Mouse (Mus musculus) embryonic facial prominence, embryonic 15.5 days (tissue): ENCODE results near the gene Srd5a2. TPM values are rescaled to one million over a fixed set of nuclear protein-coding genes. Genes with fewer than 3 reads are reported as not detected.

Experiments
- ATAC-seq: fragments of 200-750 bp; cut with Nextera tagmentation; 2 replicates; pipeline ENCODE4 v1.8.0; 2017; ENCODE audit warnings: low read depth, moderate TSS enrichment; ENCODE audit not compliant: insufficient number of reproducible peaks, low FRiP score, low TSS enrichment
- H3K27ac ChIP-seq: fragments of 300-500 bp; sonication (generic); replicated peaks from 2 replicates; pipeline ENCODE4 v1.5.1; 2015; ENCODE audit warnings: mild to moderate bottlenecking, inconsistent platforms
- H3K27me3 ChIP-seq: fragments of 300-500 bp; sonication (generic); 2 replicates; pipeline ENCODE4 v1.6.1; 2015; ENCODE audit warnings: inconsistent platforms
- H3K36me3 ChIP-seq: fragments of 300-500 bp; sonication (generic); 2 replicates; pipeline ENCODE4 v1.6.1; 2015; ENCODE audit warnings: mild to moderate bottlenecking, inconsistent platforms
- H3K4me1 ChIP-seq: fragments of 300-500 bp; sonication (generic); 2 replicates; pipeline ENCODE4 v1.6.1; 2015; ENCODE audit warnings: inconsistent platforms
- H3K4me2 ChIP-seq: fragments of 300-500 bp; sonication (generic); replicated peaks from 2 replicates; pipeline ENCODE4 v1.6.1; 2015; ENCODE audit warnings: mild to moderate bottlenecking, inconsistent platforms
- H3K4me3 ChIP-seq: fragments of 300-500 bp; sonication (generic); replicated peaks from 2 replicates; pipeline ENCODE4 v1.5.1; 2015; ENCODE audit warnings: mild to moderate bottlenecking, inconsistent platforms
- H3K9ac ChIP-seq: fragments of 300-500 bp; sonication (generic); 2 replicates; pipeline ENCODE4 v1.6.1; 2015; ENCODE audit warnings: inconsistent platforms
- H3K9me3 ChIP-seq: fragments of 300-500 bp; sonication (generic); replicated peaks from 2 replicates; pipeline ENCODE4 v1.6.1; 2016; ENCODE audit warnings: inconsistent platforms
- WGBS: fragments of 180-500 bp; shearing (Covaris S2); methylation state at CpG from one replicate; pipeline ENCODE4 v1.1.7; 2015; 5-methylcytosine and 5-hydroxymethylcytosine counted together
- polyA plus RNA-seq: library from polyadenylated mRNA; unstranded; fragments of >200 nt; fragmentation: Nextera tagmentation; extraction: Ambion mirVana; gene quantifications from 2 replicates; pipeline ENCODE4 v1.2.1, GENCODE M21; 2015

Gene Srd5a2
- polyA plus RNA-seq, 1 experiment from 2014 or later = not detected

DNA sequence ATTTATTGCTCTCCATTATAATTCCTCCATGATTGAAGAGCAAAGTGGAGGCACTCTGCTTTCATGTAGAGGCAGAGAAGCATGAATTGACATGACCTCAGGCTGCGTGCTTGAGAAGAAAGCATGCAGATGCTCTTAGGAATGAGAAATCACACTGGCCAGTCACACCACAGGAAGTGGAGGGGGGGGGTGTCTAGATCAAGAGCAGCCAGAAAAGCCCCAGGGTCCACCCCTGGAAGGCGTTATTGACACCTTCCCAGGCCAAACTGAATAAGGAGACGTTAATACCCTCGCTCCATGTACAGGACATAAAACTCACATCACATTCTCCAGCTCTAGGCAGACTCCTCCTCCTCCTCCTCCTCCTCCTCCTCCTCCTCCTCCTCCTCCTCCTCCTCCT lies 63.2 kb downstream of the Srd5a2 start:
- Histone ChIP-seq H3K4me1 (no peaks in the 10 kb centered on the region), H3K4me3 (no peak overlapping the region), H3K9ac (no peak overlapping the region), H3K27ac (no peak overlapping the region), H3K36me3 (no peaks in the 10 kb centered on the region), H3K9me3 (no peaks in the 10 kb centered on the region), H3K4me2 (no peak overlapping the region), H3K27me3 (no peaks in the 10 kb centered on the region)
- 15% methylated on average over 4 of the region's 4 CpGs for WGBS
- ATAC-seq = no peak

DNA sequence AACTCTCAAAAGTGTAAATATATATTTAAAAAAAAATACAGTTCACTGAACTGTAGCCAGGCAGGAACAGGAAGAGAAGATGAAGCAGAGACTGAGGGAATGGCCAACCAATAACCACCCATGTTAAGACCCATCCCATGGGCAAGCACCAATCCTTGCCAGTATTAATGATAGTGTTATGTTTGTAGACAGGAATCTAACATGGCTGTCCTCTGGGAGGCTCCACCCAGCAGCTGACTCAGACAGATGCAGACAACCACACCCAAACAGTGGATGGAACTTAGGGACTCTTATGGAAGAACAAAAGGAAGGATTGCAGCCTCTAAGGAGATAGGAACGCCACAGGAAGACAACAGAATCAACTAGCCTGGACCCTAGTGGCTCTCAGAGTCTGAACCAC lies 64.8 kb downstream of the Srd5a2 start:
- no peak overlapping the region for H3K4me3 ChIP-seq
- no peak for ATAC-seq
- no peaks in the 10 kb centered on the region for H3K27me3 ChIP-seq
- 83% methylated on average over 1 of the region's 1 CpGs for WGBS
- no peaks in the 10 kb centered on the region for H3K9me3 ChIP-seq
- no peak overlapping the region for H3K27ac ChIP-seq
- H3K9ac ChIP-seq = no peak overlapping the region
- H3K36me3 ChIP-seq = no peaks in the 10 kb centered on the region
- no peaks in the 10 kb centered on the region for H3K4me1 ChIP-seq
- no peak overlapping the region for H3K4me2 ChIP-seq

DNA sequence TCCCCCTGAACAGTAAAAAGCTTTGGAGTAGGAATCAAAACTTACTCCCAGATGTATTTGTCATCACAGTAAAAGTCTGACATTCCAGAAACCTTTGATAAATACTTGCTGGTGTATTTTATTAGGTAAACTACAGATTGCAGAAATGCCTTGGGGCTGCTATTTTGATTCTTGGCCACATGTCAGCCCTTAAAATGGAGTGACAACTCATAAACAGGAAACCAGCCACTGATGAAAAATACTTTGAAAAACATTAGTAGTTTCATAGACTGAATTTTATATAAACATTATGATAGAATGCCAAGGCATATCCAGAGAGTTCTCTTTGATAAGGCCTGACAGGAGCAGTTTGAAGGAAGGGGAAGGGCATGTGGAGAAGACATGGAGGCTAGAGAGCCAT lies 71.7 kb downstream of the Srd5a2 start:
- Histone ChIP-seq H3K4me2 (no peak overlapping the region), H3K4me3 (no peak overlapping the region), H3K4me1 (no peaks in the 10 kb centered on the region), H3K9ac (no peak overlapping the region), H3K27me3 (no peaks in the 10 kb centered on the region), H3K36me3 (no peaks in the 10 kb centered on the region), H3K9me3 (no peaks in the 10 kb centered on the region), H3K27ac (no peak overlapping the region)
- no peak for ATAC-seq

DNA sequence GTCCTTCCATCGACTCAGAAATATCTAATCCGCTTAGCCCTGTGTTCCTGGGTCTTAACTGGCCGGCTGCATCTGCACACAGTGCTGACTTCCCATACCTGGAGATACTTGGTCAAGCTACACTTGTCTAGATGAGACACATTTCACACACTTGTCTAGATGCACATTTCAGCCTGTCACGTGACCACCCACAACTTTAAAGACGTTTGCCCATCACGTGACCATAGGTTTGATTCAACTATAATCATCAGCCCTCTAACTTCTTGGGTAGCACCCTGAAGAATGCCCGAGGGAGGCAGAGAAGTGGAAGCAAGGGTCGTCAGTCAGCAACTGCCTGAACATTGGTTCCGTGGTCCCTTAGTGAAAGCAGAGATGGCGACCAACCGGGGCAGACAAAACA lies 75.1 kb downstream of the Srd5a2 start:
- Histone ChIP-seq H3K27ac (no peak overlapping the region), H3K27me3 (no peaks in the 10 kb centered on the region), H3K9me3 (no peaks in the 10 kb centered on the region), H3K9ac (no peak overlapping the region), H3K4me2 (no peak overlapping the region), H3K36me3 (no peaks in the 10 kb centered on the region), H3K4me1 (peaks cover 8% of the 10 kb centered on the region), H3K4me3 (no peak overlapping the region)
- ATAC-seq = no peak
- 83% methylated on average over 11 of the region's 11 CpGs for WGBS

DNA sequence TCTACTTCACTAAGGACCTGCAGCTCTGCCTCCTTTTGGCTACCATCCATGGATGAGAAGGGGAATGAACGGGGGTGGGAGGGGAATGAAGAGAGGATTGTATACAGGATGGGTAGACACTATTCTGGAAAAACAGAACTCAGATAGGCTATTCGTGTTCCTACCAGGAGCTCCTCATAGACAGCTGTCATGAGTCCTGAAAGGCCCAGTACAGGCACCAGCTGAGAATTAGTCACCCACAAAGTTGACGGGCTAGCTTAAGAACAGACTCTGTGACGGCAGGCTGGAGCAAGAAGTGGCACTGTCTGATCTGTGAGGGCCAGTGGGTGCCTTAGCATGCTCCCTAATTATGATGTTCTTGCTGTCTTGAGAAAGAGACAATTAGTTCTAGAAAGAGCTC lies 76.4 kb downstream of the Srd5a2 start:
- H3K27ac ChIP-seq = no peak overlapping the region

DNA sequence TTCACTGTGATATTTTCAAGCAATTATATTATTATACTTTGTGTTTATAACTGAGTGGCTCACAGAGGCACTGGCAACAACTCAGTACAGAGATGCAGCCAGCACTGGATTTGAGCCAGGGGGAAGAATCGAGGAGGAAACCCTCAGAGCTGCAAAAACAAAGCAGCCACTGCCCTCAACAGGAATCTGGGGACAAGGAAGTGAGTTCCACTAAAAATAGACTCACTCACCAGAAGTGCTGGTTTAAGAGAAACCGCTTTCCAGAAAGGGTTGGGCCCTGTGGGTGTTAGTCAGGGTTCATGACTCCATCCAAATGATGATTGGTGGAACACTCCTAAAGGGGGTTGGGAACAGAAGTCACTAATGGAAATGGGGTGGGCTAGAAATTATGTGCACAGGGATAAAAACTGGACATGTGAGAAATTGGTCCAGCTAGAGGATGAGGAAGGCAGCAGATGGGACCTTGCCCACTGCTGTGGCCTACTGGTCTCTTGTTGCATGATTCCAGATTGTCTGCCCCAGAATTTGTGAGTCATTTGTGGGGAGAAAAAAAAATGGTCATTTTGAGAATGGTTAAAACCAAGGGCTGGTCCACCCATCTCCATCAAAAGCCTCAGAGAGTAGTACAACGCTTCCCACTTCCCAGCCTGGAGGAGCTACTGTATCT lies 77.2 kb downstream of the Srd5a2 start:
- WGBS = 41% methylated on average over 3 of the region's 3 CpGs
- Histone ChIP-seq H3K4me3 (no peak overlapping the region), H3K36me3 (no peaks in the 10 kb centered on the region), H3K27ac (peak overlapping the region; percentile 44; the same call in 1 of the 2 replicates), H3K9ac (no peak overlapping the region), H3K27me3 (no peaks in the 10 kb centered on the region), H3K9me3 (no peaks in the 10 kb centered on the region), H3K4me2 (no peak overlapping the region), H3K4me1 (peaks cover 8% of the 10 kb centered on the region)
- ATAC-seq = peak; percentile 75

More for the DNA sequence above, 76.4 kb downstream of the Srd5a2 start:
- no peak overlapping the region for H3K9ac ChIP-seq
- H3K9me3 ChIP-seq = no peaks in the 10 kb centered on the region
- H3K4me2 ChIP-seq = no peak overlapping the region
- H3K4me3 ChIP-seq = no peak overlapping the region
- no peaks in the 10 kb centered on the region for H3K36me3 ChIP-seq
- peaks cover 8% of the 10 kb centered on the region for H3K4me1 ChIP-seq
- WGBS = 63% methylated on average over 4 of the region's 4 CpGs
- no peaks in the 10 kb centered on the region for H3K27me3 ChIP-seq
- ATAC-seq = no peak

Other genes starting within 250 kb of the Srd5a2 start
- gene Ehd3, start 243.8 kb downstream of the Srd5a2 start, polyA plus RNA-seq = 4.5 and 5.2 TPM in 2 replicates
- 2.8 and 3.4 TPM in 2 replicates for gene Xdh, start 97.7 kb downstream of the Srd5a2 start, polyA plus RNA-seq
- gene Memo1, start 247.6 kb upstream of the Srd5a2 start, polyA plus RNA-seq = 83.1 and 88.5 TPM in 2 replicates